Mouse (Mus musculus) spleen, adult 2 months (tissue): ENCODE measurements at regions not wholly inside any gene's neighbourhood (a gene's known extent, or its start where the extent isn't known, plus 50 kb on each side); places are given as distances from the start of the nearest gene placed in this dataset.

Experiments used
- DNase-seq, 2 experiments: peaks; one replicate each; pipeline versions ENCODE4 v3.0.0 to v3.0.0-alpha.2; 2012 to 2021; ENCODE audit warnings: low spot score in 2 of 2, low read depth in 1 of 2
- H3K27ac ChIP-seq: fragments of 200-500 bp; 2 replicates; pipeline ENCODE4 v1.5.1; 2012; ENCODE audit warnings: low read length, inconsistent platforms; ENCODE audit not compliant: insufficient read depth
- H3K27me3 ChIP-seq: fragments of 200-500 bp; 2 replicates; pipeline ENCODE4 v1.6.1; 2012; ENCODE audit warnings: mild to moderate bottlenecking, moderate library complexity, low read length, inconsistent platforms; ENCODE audit not compliant: control insufficient read depth, insufficient read depth
- H3K36me3 ChIP-seq: fragments of 200-500 bp; 2 replicates; pipeline ENCODE4 v1.6.1; 2012; ENCODE audit warnings: mild to moderate bottlenecking, low read length, inconsistent platforms; ENCODE audit not compliant: control insufficient read depth, insufficient read depth
- H3K4me1 ChIP-seq: fragments of 200-500 bp; 2 replicates; pipeline ENCODE4 v1.6.1; 2011; ENCODE audit warnings: inconsistent platforms; ENCODE audit not compliant: control insufficient read depth, insufficient read depth, insufficient read length
- H3K4me3 ChIP-seq: fragments of 200-500 bp; 2 replicates; pipeline ENCODE4 v1.5.1; 2011; ENCODE audit warnings: mild to moderate bottlenecking, inconsistent platforms; ENCODE audit not compliant: insufficient read depth, insufficient read length; ENCODE audit errors: extremely low read depth
- CTCF ChIP-seq: fragments of 200-500 bp; IDR thresholded peaks from 2 replicates; pipeline ENCODE4 v1.5.1; 2011; ENCODE audit warnings: mild to moderate bottlenecking, inconsistent platforms; ENCODE audit not compliant: insufficient read depth, insufficient read length, insufficient replicate concordance; ENCODE audit errors: extremely low read depth
- POLR2A ChIP-seq: fragments of 200-500 bp; IDR thresholded peaks from 2 replicates; pipeline ENCODE4 v1.6.1; 2011; ENCODE audit warnings: low read depth, low read length, inconsistent platforms
- WGBS: fragments of 180-500 bp; shearing (Covaris S2); methylation state at CpG from one replicate; pipeline ENCODE4 v1.1.7; 2018; 5-methylcytosine and 5-hydroxymethylcytosine counted together

- DNase-seq, result no peak
- 58% methylated on average over 2 of the region's 2 CpGs for WGBS
- Histone ChIP-seq H3K4me3 (no peak overlapping the region), H3K27ac (no peak overlapping the region), H3K4me1 (no peaks in the 10 kb centered on the region), H3K27me3 (no peaks in the 10 kb centered on the region), H3K36me3 (no peaks in the 10 kb centered on the region)
- TF ChIP-seq CTCF, result no peak
- TF ChIP-seq POLR2A, result no peak
These were observed 385.1 kb downstream of the Adra2a start for GRCm38 (mm10) chr19:54429062-54429461.

- no peaks in the 10 kb centered on the region for H3K36me3 ChIP-seq
- H3K4me3 ChIP-seq, result no peak overlapping the region
- 42% methylated on average over 2 of the region's 2 CpGs for WGBS
- DNase-seq, result no peak
- no peak overlapping the region for H3K27ac ChIP-seq
- TF ChIP-seq POLR2A, result no peak
- TF ChIP-seq CTCF, result no peak
- no peaks in the 10 kb centered on the region for H3K4me1 ChIP-seq
- no peaks in the 10 kb centered on the region for H3K27me3 ChIP-seq
These were observed 396.8 kb downstream of the Adra2a start for GRCm38 (mm10) chr19:54440713-54441112.

- WGBS, result 53% methylated on average over 2 of the region's 2 CpGs
- no peak for TF ChIP-seq CTCF
- TF ChIP-seq POLR2A, result no peak
These were observed 416.6 kb downstream of the Adra2a start for GRCm38 (mm10) chr19:54460426-54461170.

GRCm38 (mm10) chr19:54462480-54462879 lies 418.5 kb downstream of the Adra2a start:
- Histone ChIP-seq H3K27me3 (no peaks in the 10 kb centered on the region), H3K4me1 (no peaks in the 10 kb centered on the region), H3K27ac (no peak overlapping the region), H3K4me3 (no peak overlapping the region), H3K36me3 (no peaks in the 10 kb centered on the region)
- 77% methylated on average over 2 of the region's 2 CpGs for whole genome bisulfite sequencing
- no peak for DNase-seq
- TF ChIP-seq CTCF (no peak), POLR2A (no peak)

More at GRCm38 (mm10) chr19:54460426-54461170, 416.6 kb downstream of the Adra2a start:
- Histone ChIP-seq H3K36me3 (no peaks in the 10 kb centered on the region), H3K27me3 (no peaks in the 10 kb centered on the region), H3K4me3 (no peak overlapping the region), H3K27ac (no peak overlapping the region), H3K4me1 (no peaks in the 10 kb centered on the region)
- no peak for DNase-seq

- WGBS, result 83% methylated on average over 5 of the region's 5 CpGs
- H3K36me3 ChIP-seq, result no peaks in the 10 kb centered on the region
- no peak overlapping the region for H3K4me3 ChIP-seq
- H3K4me1 ChIP-seq, result no peaks in the 10 kb centered on the region
- H3K27ac ChIP-seq, result no peak overlapping the region
- DNase-seq, result no peak
- H3K27me3 ChIP-seq, result no peaks in the 10 kb centered on the region
- TF ChIP-seq POLR2A (no peak), CTCF (no peak)
These were observed 426.1 kb downstream of the Adra2a start for GRCm38 (mm10) chr19:54470034-54470433.

- Histone ChIP-seq H3K27me3 (no peaks in the 10 kb centered on the region), H3K36me3 (no peaks in the 10 kb centered on the region), H3K27ac (no peak overlapping the region), H3K4me1 (no peaks in the 10 kb centered on the region), H3K4me3 (no peak overlapping the region)
- no peak for TF ChIP-seq POLR2A
- TF ChIP-seq CTCF, result no peak
- 66% methylated on average over 3 of the region's 3 CpGs for WGBS
- no peak for DNase-seq
These were observed 454.1 kb downstream of the Adra2a start for GRCm38 (mm10) chr19:54498066-54498465.

GRCm38 (mm10) chr19:54533858-54534257 lies 489.9 kb downstream of the Adra2a start:
- Histone ChIP-seq H3K27me3 (no peaks in the 10 kb centered on the region), H3K4me3 (no peak overlapping the region), H3K27ac (no peak overlapping the region), H3K36me3 (no peaks in the 10 kb centered on the region), H3K4me1 (no peaks in the 10 kb centered on the region)
- no peak for DNase-seq
- no peak for TF ChIP-seq CTCF
- TF ChIP-seq POLR2A, result no peak
